Mouse (Mus musculus) Patski (cell line): ENCODE data around the gene Srrd. TPM values are rescaled to one million over a fixed set of nuclear protein-coding genes. Genes with fewer than 3 reads are reported as not detected.

Experiments used
- ATAC-seq: fragments of 100-300 bp; one replicate; pipeline ENCODE4 v1.8.0; 2021
- CTCF ChIA-PET: fragments of 350-600 bp; sonication (Branson Sonifier 250); formaldehyde crosslinking; loops from one replicate; lab custom pipeline; 2022; ENCODE audit warnings: inconsistent platforms; lab: Charles Lee
- POLR2A ChIA-PET: fragments of 350-600 bp; sonication (Branson Sonifier 250); formaldehyde crosslinking; loops from one replicate; lab custom pipeline; 2022; ENCODE audit warnings: antibody characterized with exemption, inconsistent platforms; lab: Charles Lee
- DNase-seq: peaks from one replicate; pipeline ENCODE4 v3.0.0-alpha.2; 2011; ENCODE audit warnings: low read depth, low spot score
- H3K27me3 ChIP-seq: fragments of 371-371 bp; one replicate; pipeline ENCODE4 v1.5.1; 2021
- CTCF ChIP-seq: fragments of 100-300 bp; IDR thresholded peaks from one replicate; pipeline ENCODE4 v1.5.1; 2021
- in situ Hi-C: fragments of 300-500 bp; cut with MboI; formaldehyde crosslinking; loops from 3 replicates; pipeline ENCODE4 v1.11.1; 2018; ENCODE audit warnings: low pct_unique_long_range_greater_than_20kb, mixed read lengths
- polyA plus RNA-seq: library from polyadenylated mRNA; unstranded; gene quantifications from one replicate; pipeline ENCODE4 v1.2.3, GENCODE M21; 2021

The Srrd gene
- polyA plus RNA-seq, result 23.8 TPM

GRCm38 (mm10) chr5:112342463-112343204 is at the start of gene Srrd, which contains the start of gene Hps4:
Gene Srrd (minus strand): TSS chr5:112343040.
Gene Hps4 (plus strand): TSS chr5:112343083.
- DNase-seq, result no peak
- peak; percentile 20 for ATAC-seq
- in situ Hi-C loops, result no loop called here
- no peak for TF ChIP-seq CTCF
- ChIA-PET CTCF (interaction anchor here (0.7 to 1.7 kb wide), 4 partner anchors 16 to 102 kb away, joined by 3 to 6 read pairs (median 4); partner anchors contain the start of gene Tfip11), POLR2A (interaction anchor here (1.0 to 1.5 kb wide), 3 partner anchors 47 to 102 kb away, joined by 3 read pairs; no protein-coding TSS in a partner anchor)
- H3K27me3 ChIP-seq, result no peaks in the 10 kb centered on the region

GRCm38 (mm10) chr5:112391676-112392323 is 49.0 kb upstream of the Srrd start:
- in situ Hi-C loops, result no loop called here
- DNase-seq, result no peak
- ATAC-seq, result no peak
- no peak for TF ChIP-seq CTCF
- POLR2A ChIA-PET, result no interaction called here
- CTCF ChIA-PET, result no interaction called here
- peaks cover 15% of the 10 kb centered on the region for H3K27me3 ChIP-seq

GRCm38 (mm10) chr5:112391002-112391401 is 48.2 kb upstream of the Srrd start:
- ChIA-PET CTCF (no interaction called here), POLR2A (interaction anchor here (0.7 kb wide), 1 partner anchor 18 kb away, joined by 3 read pairs; no protein-coding TSS in a partner anchor)
- peaks cover 15% of the 10 kb centered on the region for H3K27me3 ChIP-seq
- in situ Hi-C loops, result no loop called here
- TF ChIP-seq CTCF, result no peak
- ATAC-seq, result no peak
- no peak for DNase-seq

GRCm38 (mm10) chr5:112389352-112389751 is 46.5 kb upstream of the Srrd start:
- no peak for TF ChIP-seq CTCF
- DNase-seq (no peak), ATAC-seq (no peak)
- in situ Hi-C loops, result no loop called here
- H3K27me3 ChIP-seq, result peaks cover 11% of the 10 kb centered on the region
- ChIA-PET POLR2A (interaction anchor here (0.9 kb wide), 1 partner anchor 47 kb away, joined by 3 read pairs; the partner anchor contains the start of genes Hps4 and Srrd), CTCF (interaction anchor here (1.2 kb wide), 1 partner anchor 39 kb away, joined by 3 read pairs; no protein-coding TSS in a partner anchor)

GRCm38 (mm10) chr5:112385973-112386372 is 43.1 kb upstream of the Srrd start:
- no peak for TF ChIP-seq CTCF
- no peak for DNase-seq
- no peak for ATAC-seq
- ChIA-PET POLR2A (no interaction called here), CTCF (no interaction called here)
- H3K27me3 ChIP-seq, result no peaks in the 10 kb centered on the region
- in situ Hi-C loops, result no loop called here

GRCm38 (mm10) chr5:112384805-112385472 is 42.1 kb upstream of the Srrd start:
- H3K27me3 ChIP-seq, result no peaks in the 10 kb centered on the region
- POLR2A ChIA-PET, result no interaction called here
- no peak for DNase-seq
- ATAC-seq, result no peak
- CTCF ChIA-PET, result no interaction called here
- TF ChIP-seq CTCF, result no peak
- in situ Hi-C loops, result no loop called here

- in situ Hi-C loops, result no loop called here
These were observed 39.9 kb upstream of the Srrd start for GRCm38 (mm10) chr5:112382641-112383330.

GRCm38 (mm10) chr5:112382042-112382441 is 39.2 kb upstream of the Srrd start:
- DNase-seq (no peak), ATAC-seq (no peak)
- ChIA-PET CTCF (interaction anchor here (1.2 to 1.3 kb wide), 2 partner anchors 8 to 9 kb away, joined by 3 read pairs; no protein-coding TSS in a partner anchor), POLR2A (no interaction called here)
- no peak for TF ChIP-seq CTCF
- in situ Hi-C loops, result no loop called here
- no peaks in the 10 kb centered on the region for H3K27me3 ChIP-seq

More at GRCm38 (mm10) chr5:112382641-112383330, 39.9 kb upstream of the Srrd start:
- ATAC-seq (no peak), DNase-seq (no peak)
- no peaks in the 10 kb centered on the region for H3K27me3 ChIP-seq
- POLR2A ChIA-PET, result no interaction called here
- CTCF ChIA-PET, result interaction anchor here (1.2 to 1.3 kb wide), 2 partner anchors 9 to 10 kb away, joined by 3 read pairs; no protein-coding TSS in a partner anchor
- no peak for TF ChIP-seq CTCF

- no peak for TF ChIP-seq CTCF
- H3K27me3 ChIP-seq, result no peaks in the 10 kb centered on the region
- in situ Hi-C loops, result no loop called here
These were observed 38.3 kb upstream of the Srrd start for GRCm38 (mm10) chr5:112381154-112381553.

GRCm38 (mm10) chr5:112378716-112379115 is 35.9 kb upstream of the Srrd start:
- H3K27me3 ChIP-seq, result no peaks in the 10 kb centered on the region
- CTCF ChIA-PET, result interaction anchor here (1.0 kb wide), 2 partner anchors 10 to 24 kb away, joined by 3 to 4 read pairs; no protein-coding TSS in a partner anchor
- DNase-seq, result no peak

More at GRCm38 (mm10) chr5:112381154-112381553, 38.3 kb upstream of the Srrd start:
- CTCF ChIA-PET, result no interaction called here
- POLR2A ChIA-PET, result no interaction called here
- no peak for ATAC-seq
- no peak for DNase-seq

More at GRCm38 (mm10) chr5:112378716-112379115, 35.9 kb upstream of the Srrd start:
- POLR2A ChIA-PET, result no interaction called here
- no peak for TF ChIP-seq CTCF
- ATAC-seq, result no peak
- in situ Hi-C loops, result no loop called here
